In the genomic region with DNA sequence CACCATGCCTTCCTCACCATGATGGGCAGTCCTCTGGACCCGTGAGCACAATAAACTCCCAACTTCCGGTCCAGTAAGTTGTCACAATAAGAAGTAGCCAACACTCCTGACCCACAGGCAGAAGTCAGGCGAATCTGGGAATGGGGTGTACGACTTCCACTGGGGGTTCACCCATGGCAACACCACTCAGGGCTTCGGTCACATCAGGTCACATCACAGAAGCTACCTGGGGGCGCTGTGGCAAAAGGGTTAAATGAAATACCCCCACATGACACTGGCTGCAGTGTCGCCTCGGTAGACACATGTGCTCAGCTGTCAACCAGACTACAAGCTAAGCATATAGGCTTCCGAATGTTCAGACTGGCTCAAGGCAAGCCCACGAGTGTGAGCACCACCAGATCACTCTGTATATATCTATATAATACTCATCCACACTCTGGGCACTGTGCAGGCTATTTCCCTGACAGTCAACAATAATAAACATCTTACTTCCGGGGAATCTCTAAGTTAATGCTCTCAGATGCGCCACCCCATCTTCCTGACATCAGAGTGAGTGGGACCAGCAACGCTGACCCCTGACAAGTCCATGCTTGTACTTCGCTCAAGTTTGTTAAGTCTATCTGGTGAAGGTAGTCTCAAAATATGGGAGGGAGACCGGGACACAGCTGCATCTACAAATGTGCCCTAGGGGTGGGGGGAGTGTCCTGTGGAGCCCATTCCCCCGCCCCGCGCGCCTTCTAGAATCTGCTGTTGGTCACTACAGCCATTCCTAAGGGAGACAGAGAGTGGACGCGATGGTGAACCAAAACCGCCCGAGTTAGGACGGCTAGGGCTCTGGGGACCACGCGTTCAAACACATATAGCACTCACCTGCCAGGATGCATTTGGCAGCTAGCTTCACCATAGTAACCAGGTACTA, we compare ENCODE assay signal across 1 mouse cellular context.
TF ChIP-seq lines count a peak whose summit lies in the region.

No protein-coding gene starts in this region.

TF ChIP-seq in MEL, 35 proteins besides CTCF, POLR2A, EP300 and RAD21:
- TF ChIP-seq ZMIZ1 (IDR thresholded peaks at IDR 0.05; ENCODE audit: low read depth, low read length) (no peak), TBP (IDR thresholded peaks at IDR 0.05; ENCODE audit: low read depth, low read length) (no peak), MAX (IDR thresholded peaks at IDR 0.05; ENCODE audit: low read length) (peak; percentile 28; the same call in 1 of the 2 replicates), MAFK (IDR thresholded peaks at IDR 0.05; ENCODE audit: borderline replicate concordance, low read depth, low read length) (no peak), TCF12 (IDR thresholded peaks at IDR 0.05; ENCODE audit: low read depth, low read length) (no peak), MXI1 (IDR thresholded peaks at IDR 0.05; ENCODE audit: low read depth, low read length) (peak; percentile 95), SIN3A (IDR thresholded peaks at IDR 0.05; ENCODE audit: low read length) (peak; percentile 31; the same call in 1 of the 2 replicates)
TF ChIP-seq in MEL: peak in this region for 3.
